Mouse (Mus musculus) liver, adult (tissue): Measurements from ENCODE around the gene B4galt4.

Source experiments
- GATA4 ChIP-seq: IDR thresholded peaks from 2 replicates; pipeline ENCODE4 v1.6.1; 2014; ENCODE audit warnings: mild to moderate bottlenecking, low read length; ENCODE audit not compliant: insufficient replicate concordance

The B4galt4 gene

DNA sequence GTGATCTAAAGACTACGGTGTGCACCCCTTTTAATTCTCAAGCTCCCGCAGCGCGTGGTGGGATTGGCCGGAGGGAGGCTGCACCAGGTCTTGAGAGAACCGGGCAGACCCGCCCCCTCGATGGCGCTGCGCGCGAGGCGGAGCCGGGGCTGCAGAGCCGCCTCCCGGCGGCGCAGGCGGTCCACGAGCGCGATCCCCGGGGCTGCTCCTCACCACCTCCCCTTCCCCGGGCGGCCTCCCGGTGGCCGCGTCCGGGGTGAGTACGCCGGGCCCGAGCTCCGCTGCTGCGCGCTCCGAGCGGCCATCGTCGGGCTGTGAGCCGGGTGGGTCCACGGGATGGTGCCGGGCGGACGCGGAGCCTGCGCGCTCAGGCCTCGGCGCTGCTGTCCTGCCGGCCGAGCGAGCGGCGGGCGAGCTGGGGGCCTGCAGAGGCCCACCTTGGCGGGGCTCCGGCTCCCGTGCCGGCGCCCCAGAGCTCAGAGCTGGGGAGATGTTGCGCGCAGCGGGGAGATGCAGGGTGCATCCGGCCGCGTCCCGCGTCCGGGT is at the start of gene B4galt4:
TSS of gene B4galt4 (plus strand) at position 152 of the 546 bp plus-strand sequence.
- TF ChIP-seq GATA4: no peak

DNA sequence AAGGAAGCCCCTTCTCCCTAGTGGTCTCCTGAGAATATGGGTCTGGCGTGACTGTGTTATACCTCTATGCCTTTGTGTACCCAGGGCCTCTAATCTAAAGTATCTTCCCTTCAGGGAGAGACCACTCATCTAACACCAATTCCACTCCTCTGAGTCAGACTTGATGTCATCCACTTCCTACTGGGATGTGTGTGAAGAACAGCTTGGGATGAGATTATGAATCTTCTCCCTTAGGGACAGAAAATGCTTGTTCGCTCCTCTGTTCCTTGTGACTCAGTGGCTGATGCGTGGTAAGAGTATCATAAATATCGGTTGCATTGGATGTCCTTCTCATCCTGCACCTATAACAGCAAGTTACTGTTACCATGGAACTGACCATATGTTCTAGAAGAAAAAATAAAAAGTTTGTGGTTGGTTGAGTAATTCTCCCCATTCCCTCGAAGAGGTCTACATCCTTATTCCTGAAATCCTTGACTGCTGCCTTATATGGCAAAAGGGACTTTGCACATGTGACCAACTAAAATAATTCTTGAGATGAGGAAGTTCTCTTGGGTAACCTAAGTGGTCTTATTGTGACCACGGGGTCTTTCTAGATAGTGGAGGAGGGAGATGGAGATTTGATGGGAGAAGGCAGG is 47.0 kb upstream of the B4galt4 start:
- TF ChIP-seq GATA4: no peak

- TF ChIP-seq GATA4: no peak
These were observed 46.5 kb upstream of the B4galt4 start for GRCm38 (mm10) chr16:38695557-38695956.

GRCm38 (mm10) chr16:38697611-38698010 is 44.5 kb upstream of the B4galt4 start:
- TF ChIP-seq GATA4: no peak

DNA sequence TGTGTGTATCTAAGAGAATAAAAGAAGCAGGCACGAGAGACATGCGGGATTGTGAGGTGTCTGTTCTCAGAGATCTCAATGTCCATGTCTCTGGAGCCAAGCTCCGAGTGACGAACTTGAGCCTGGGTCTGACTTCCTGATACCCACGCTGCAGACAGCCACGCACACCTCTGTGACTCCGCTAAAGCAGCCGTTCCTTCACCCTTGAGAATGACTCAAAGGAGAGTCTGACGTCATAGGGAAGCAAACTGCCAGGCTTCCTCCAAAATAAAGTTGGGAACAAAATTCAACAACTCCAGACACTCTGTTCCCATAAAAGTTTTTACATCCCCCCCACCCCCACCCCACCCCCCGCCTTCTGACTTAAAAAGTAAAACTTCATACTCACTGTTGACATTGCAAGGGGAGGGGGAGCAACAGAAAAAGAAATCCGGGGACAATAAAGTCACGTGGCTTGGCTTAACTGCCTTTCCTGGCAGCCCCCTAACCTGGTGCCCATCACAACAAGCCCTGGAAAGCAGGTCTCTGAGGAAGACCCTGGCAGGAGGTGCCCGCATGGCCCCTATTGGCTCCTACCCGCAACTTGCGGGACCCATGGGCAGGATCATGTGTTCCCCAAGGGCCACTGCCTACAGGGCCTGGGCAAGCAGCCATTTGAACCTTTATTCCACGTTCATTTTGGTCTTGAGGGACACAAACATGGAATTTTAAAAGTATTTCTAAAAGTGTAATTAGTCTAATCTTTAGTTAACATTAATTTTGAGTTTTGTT is 41.5 kb upstream of the B4galt4 start:
- no peak for TF ChIP-seq GATA4

GRCm38 (mm10) chr16:38701492-38702185 is 40.4 kb upstream of the B4galt4 start:
- TF ChIP-seq GATA4: no peak

DNA sequence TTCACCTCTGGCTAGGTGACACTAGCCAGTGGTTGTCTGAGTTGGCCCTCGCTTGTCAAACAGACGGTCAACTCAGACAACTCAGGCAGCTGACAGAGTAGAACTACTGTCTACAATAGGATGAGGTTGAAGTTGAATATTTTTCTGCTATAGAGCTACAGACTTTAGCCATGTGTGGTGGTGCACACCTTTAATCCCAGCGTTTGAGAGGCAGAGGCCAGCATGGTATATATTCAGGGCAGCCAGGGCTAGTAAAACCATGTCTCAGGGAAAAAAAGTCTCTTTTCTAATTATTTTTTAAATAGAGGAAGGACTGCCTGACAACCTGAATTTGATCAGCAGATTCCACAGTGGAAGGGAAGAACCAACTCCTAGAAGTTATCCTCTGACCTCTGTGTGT is 39.7 kb upstream of the B4galt4 start:
- TF ChIP-seq GATA4: no peak

DNA sequence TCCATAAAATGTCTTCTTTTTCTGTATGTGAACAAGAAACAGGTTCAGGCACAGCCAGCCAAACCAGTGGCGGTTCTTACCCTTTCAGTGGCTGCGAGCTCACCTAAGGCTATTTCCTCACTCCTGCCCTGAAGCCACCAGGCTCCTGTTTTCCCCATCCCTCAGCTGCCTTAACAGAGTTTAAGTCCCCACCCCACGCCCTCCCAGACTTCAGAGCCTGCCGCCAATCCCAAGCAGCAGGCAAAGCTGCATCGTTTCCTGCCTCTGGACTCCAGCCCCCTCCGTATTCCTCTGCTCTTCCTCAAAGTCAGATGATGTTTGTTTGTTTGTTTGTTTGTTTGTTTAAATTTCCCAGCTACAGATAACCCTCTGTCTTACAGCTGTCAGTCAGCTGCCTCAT is 38.6 kb upstream of the B4galt4 start:
- TF ChIP-seq GATA4: no peak

DNA sequence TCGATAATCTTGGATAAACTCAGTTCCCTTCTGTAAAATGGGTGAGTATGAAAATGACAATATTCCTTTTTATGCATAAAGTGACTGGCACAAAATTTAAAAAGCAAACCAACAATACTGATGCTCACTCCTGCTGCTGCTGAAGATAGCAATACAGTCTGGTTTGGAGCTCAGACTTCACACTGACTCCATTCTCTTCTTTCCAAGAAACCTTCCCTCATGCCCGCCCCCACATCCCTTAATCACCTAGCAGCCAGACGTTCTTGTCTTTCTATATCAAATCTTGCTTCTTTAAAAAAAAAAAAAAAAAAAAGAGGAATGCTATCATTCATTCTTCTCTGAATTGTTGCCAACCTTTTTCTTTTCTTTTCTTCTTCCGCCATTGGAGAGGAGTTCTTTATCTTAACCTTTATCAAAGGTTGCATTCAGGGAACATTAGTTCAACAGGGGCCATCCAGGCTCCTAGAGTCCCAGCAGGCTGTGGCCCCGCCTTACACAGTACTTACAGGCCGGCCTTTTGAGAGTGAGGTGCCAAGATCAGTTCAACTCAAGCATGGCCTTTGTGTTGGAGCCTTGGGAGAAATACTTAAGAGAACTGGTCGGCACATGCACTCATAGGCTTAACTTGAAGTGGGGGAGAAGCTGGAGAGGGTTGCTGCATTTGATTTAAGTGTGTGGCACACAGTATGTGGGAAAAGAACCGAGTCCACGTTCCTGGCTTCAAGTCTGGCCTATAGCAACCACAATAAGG is 36.4 kb upstream of the B4galt4 start:
- no peak for TF ChIP-seq GATA4

DNA sequence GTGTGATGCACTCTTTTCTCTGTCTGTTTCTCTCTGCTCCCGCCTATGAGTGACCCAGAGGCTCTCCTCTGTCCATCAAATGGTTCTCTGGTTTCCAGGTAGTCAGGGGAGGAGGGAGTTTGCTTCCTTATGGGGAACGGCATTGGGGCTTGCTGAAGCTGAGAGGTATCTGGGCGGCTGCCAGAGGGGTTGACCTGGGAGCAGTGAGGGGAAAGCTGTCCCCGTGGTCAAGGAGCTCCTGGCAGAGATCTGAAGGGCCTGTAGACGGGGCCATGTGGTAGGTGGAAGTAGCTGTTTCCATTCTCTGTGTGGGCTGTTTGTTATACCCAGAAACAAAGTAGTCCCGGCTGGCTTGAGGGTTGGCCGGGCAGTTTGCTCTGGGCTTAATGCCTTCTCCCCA is 35.3 kb upstream of the B4galt4 start:
- no peak for TF ChIP-seq GATA4

GRCm38 (mm10) chr16:38708962-38709520 is 33.0 kb upstream of the B4galt4 start:
- no peak for TF ChIP-seq GATA4

- no peak for TF ChIP-seq GATA4
These were observed 30.8 kb upstream of the B4galt4 start for GRCm38 (mm10) chr16:38711245-38711644.

DNA sequence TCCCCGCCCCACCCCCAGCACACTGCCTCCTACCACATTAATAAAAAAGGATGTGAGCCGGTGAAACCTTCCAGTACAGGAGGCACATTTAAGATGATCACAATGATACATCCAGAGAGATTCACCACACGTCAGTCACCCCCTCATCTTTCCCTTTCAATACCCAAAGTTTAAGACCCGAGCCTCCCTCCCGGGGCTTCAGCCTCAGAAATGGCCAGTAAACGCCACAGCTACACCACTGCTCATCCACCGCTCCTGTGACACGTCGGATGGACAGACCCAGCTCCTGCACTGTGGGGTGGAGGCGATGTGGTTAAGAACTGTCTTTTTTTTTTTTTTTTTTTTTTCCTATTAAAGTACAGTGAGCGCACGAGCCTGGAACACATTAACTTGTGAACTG is 30.0 kb upstream of the B4galt4 start:
- no peak for TF ChIP-seq GATA4

DNA sequence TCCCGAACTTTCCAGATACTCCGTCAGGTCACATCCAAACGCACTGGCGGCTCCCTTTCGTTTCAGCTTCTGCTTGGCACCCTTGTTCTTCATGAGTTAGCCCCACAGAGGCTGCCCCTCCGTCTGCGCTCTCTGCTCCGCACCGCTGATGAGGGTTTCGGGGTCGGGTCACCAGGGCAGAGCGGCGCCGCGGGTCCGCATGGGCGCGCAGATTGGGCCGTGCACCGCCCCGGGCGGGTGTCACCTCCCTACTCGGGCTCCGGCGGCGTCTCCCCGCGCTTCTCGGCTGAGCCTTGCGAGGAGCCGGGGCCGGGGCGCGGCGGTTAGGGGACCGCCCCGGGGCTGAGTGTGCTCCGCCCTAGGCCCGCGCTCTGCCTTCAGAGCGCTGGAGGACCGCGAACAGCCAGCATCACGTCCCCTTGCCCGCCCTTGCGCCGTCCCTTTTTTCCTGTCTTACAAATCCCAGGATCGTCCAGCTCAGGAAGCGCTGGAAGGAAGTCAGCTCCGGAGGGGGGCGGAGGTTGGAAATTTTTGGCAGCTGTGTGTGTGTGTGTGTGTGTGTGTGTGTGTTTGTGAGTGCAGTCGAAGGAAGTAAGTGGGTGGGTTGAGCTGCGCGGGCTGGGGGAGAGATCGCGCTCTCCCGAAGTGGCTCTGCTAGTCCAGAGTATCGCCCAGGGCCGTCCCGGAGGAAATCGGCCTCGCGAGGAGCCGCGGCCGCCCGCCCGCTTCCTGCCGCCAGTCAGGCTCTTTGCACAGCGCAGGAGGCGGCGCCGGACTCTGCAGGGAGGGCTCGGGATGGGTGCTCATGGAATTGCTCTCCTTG is 29.3 kb upstream of the B4galt4 start, which contains the start of gene Arhgap31:
TSS of gene Arhgap31 (minus strand) at position 694 of the 823 bp plus-strand sequence.
- TF ChIP-seq GATA4: peak; percentile 72; the same call in 1 of the 2 replicates
